Mouse (Mus musculus) thymus, adult 18-20 months (tissue): ENCODE data around the gene Adamtsl1.

Experiments used
- DNase-seq, 2 experiments: peaks; one replicate each; pipeline ENCODE4 v3.0.0; 2022; ENCODE audit warnings: mixed read lengths in 2 of 2

The Adamtsl1 gene

DNA sequence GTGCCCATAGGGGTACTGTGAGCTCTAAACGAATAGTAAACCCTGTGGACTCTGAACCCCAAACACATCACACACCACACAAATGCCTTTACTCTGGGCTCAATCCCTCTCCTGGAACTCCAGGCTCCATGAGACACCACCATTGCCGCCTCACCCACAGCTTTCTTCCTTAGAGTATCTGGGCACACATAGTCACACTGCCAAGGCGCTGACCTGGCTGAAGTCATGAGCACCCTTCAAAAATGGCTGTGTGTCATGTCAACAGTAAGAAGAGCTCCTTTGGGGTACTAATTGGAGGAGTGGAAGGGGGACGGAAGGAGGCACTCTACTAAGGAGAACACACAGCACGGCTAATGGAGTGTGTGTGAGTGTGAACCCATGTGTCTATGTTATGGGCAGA, 554.4 kb downstream of the Adamtsl1 start:
- DNase-seq = no peak

DNA sequence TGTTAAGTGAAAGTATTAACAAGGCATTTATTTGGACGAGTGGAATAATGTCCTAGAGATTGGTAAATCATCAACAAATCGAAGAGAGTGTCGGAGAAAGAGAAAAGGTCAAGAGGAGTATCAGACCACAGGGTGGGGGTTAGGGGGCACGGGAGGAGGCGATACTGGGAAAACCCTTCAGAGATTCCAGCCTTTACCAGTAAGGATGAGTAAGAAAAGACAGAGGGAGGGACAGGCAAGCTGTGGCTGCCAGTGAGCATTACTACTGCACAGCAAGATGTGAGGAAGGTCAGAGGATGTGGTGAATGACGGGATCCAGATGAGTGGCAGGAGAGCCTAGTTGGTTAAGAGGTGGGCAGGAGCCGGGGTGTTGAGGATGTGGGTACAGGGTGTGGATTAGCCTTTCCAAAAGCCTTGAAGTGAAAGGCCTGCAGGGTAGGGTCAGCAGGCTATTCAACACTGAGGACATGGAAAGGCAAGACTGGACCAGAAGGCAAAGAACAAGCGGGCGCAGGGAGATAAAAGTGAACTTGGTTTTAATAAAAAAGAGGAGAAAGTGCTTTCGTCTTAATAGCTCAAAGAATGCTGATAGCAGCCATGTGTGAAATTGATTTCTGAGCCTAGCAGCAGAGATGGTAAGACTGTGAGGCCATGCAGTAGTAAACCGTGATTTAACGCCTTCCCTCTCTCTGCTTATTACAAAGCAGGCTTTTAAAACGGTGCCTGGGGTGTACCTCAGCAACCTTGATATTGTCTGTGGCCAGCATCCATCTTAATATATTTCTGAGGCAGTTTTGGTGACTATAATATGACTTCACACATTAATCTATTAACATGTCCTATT, 555.1 kb downstream of the Adamtsl1 start:
- DNase-seq = no peak

DNA sequence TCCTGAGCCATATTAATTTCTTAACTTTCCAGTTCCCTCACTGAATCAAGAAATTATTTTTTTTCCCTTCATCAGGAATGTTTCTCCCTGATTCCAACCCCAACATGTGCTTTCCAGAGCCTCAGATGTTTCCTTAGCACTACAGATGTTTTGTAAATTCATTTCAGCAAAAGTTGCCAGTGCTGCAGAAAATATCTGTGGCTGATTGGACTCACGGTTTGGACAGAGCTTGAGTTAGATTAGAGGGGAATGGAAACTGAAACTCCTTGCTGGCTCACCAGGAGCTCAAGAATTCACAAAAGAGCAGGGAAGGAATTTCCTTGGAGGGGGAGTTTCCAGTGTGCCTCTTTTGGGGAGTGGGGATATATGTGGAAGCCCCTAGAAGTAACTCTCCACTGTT, 560.9 kb downstream of the Adamtsl1 start:
- no peak for DNase-seq

DNA sequence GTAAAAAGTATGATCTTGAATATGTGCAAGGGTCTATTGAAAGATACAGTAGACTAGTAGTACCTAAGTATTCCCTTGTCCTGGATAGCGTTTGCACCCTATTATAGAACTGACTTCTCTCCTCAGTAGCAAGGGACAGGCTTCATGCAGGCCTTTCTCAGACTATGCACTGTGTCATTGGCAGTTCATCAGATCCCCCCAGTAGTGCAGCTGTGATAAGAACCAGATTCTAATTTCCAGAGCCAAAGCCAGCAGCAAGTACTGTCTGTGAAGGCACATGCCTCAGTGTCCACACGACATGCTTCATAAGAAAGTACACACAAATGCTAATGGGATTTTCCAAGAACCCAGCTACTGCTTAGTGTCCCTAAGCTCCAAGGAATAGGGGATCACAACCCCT, 563.4 kb downstream of the Adamtsl1 start:
- DNase-seq = no peak

DNA sequence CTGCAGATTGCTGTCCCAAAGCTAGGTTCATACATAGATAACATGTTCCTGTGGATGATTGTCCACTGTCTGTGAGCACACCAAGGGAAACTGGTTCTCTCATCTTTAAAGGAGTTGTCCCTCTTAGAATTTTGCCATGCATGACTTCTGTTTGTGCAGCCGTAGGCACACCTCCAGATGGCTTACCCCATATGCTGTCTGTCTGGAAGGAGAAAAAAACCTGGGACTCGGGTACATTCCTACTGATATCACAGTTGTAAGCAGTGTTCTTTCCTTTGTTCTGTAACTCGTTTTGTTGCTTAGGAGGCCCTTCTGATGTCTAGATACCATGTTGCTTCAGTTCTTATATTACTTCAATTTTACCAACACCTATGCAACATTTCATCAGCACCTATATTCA, 563.9 kb downstream of the Adamtsl1 start:
- DNase-seq = no peak

DNA sequence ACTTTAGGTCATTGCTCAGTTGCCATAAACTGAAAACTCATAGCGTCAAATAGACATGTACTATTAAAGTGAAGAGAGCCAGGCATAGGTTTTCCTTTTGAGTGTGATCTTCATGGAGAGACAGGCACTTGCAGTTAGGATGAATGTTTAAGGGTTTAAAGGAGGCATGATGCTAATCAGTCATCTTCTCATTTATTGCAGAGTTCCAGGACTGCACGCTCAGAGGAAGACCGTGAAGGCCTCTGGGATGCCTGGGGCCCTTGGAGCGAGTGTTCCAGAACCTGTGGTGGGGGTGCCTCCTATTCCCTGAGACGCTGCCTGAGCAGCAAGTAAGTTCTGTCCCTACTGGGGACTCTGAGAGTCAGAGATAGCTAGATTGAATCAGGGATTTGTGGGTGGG, 573.5 kb downstream of the Adamtsl1 start:
- DNase-seq = no peak

DNA sequence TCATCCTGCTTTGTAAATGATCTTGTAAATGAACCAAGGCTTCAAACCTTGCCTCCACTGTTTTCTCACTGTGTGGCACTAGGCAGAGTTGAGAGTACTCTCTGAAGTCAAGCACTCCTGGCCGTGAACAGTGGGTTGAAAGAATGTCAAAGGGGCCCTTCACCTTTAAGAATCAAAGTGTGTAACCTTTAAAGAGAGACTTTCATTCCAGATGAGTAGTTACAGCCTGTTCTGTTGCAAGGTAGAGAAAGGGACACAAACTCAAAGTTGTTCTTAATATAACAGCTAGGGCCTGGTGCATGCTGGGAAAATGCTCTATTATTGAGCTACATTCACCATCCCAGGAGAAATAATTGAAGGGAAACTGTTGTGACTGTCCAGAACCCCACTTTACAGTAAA, 589.2 kb downstream of the Adamtsl1 start:
- DNase-seq = no peak

DNA sequence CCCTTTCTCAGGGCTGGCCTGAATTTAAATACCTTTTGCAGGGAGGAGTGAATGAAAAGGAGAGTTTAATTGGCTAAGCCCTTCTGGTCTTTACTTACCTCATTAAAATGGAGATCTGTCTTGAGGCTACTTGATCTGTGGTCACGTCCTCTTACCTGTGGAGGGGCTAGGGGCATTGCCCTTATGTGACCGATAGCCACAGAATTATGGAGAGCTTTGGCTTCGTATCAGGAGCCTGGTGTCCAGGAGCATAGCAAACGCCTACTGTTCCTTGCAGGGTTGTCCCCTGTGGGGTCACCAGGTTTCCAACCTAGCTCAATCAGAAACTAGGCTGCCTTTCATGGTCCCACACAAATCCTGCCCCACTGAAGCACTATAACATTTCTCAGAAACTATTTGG, 594.4 kb downstream of the Adamtsl1 start:
- DNase-seq = no peak

DNA sequence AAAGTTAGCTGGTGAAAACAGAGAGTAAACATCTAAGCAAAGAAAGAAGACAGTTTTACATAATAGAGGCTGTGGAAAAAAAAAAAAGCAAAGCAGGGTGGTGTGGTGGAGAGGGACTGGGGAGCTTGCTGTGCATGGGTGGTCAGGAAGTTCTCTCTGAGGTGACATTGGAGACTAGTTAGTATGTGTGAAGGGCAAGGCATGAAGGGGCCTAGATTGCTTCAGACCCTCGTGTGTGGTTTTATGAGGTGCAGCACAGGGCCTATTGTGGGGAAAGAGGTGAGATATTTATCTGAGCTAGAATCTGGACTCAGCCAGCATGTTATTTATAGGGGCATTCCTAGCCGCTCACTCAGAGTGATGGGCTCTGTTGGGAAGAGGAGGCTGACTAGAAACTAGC, 605.1 kb downstream of the Adamtsl1 start:
- no peak for DNase-seq

DNA sequence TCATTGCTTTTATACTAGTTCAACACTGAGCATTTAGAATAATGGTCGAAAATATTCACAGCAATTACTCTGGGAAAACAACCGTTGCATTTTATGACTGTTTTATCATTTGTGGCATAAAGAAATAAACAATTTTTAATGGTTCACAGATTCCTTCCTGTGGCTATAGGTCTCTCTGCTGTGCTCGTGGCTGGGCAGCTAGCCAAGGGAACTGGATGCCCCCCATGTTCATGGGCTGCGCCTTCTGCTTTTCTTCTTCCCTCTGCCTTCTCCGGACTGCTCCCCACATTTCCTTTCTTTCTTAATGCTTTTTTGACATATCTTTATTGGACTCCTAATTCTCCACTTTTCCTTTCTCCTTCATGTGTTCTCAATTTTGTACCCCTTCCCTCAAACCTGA, 608.5 kb downstream of the Adamtsl1 start:
- no peak for DNase-seq

DNA sequence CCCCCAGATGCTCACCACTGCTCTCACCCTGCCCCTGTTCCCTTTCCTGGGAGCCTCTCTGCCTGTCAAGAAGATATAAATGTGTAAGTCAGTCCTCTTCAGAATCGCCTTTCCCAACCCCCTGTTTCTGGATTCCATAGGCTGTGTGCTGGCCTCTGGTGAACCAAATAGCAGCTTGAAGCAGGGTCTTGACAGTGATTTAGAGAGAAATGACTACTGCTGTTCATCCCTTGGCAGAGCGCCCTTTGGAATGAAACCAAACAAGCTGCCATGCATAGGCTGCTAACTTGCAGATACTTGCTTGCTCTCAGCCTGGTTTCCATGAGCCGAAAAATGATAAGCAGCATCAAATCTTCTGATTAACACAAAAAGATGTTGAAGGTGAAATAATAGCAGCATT, 610.4 kb downstream of the Adamtsl1 start:
- no peak for DNase-seq

DNA sequence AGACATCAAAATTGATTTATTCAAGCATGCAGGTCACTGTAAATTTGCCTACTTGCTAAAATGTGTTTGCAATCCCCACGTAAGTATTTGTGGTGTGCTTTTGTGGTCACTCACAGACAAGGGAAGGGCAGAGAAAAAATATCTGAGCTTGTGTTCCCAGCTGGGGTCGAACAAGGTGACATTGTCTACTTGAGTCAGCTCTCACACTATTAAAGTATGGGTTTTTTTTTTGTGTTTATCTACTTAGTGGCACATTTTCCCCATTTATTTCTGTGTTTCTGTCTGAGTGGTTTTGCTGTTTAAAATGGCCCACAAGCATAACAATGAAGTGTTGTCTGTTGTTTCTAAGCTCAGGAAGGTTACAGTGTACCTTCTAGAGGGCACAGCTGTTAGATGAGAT, 612.7 kb downstream of the Adamtsl1 start:
- no peak for DNase-seq

DNA sequence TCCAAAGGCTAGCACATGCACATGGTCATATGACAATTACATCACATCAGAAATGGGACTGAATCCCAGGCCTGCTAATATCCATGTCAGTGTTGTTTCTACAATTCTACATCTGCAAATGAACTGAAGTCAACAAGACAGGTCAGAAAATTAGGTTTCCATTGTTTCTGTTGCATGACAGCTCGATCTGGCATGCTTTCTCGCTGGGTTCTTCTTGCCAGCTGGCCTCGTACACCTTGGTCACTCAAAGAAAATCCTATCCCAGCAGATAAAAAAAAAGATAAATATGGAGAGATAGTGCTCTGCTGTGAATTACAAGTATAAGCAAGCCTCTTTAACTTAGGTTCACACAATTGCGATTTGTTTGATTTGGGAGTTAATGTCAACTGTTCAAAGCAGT, 644.6 kb downstream of the Adamtsl1 start:
- no peak for DNase-seq

DNA sequence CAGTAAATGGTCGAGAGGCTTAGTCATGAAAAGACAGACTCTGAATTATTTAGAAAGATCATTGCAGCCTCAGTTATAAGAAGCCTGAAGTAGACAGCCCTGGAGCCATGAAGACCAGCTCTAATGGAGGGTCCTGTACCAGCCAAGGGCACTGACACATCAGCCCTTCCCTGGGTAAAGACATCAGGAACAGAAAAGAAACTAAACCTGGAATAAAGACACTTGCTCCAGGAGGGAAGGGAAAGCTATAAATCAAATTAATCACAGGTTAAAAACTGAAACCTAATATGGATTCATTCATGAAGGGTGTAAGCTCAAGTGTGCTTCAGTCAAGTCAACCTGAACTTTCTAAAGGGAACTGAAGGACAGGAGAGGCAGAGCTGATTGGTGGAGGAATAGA, 645.4 kb downstream of the Adamtsl1 start:
- no peak for DNase-seq

DNA sequence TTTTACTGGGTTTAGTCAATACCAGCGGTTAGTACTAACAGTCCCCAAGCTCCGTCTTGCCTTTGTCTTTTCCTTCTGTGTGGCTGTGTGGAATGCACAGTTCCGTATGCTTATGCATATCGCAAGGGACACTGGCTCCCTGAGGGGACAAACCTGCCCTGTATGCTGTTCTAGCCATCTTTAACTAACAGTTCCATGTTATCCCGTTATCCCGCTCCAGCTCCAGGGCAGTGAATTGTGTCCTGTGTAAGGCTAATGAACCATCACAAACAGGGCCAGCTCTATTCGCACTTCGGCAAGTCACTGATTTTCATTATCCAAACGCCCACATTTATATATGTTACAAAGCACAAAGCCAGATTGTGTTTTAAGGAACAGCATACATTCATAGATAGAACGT, 656.8 kb downstream of the Adamtsl1 start:
- no peak for DNase-seq

DNA sequence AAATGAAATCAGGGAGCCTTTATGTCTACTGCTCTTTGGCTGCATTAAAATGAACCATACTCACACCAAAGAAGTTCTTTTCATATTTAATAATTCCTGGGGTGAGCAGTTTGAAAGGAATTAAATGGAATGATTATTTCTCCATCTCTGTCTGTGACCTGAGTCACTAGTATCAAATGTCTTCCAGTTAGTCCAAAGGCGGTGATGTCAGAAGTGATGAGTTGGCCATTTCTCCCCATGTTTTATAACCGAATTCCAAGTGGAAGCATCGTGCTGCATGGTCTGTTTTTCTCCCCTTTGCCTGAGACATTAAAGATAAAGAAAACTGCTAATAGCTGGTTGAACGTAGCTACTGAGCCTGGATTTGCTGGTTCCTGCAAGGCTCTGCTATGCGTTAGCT, 657.5 kb downstream of the Adamtsl1 start:
- no peak for DNase-seq

DNA sequence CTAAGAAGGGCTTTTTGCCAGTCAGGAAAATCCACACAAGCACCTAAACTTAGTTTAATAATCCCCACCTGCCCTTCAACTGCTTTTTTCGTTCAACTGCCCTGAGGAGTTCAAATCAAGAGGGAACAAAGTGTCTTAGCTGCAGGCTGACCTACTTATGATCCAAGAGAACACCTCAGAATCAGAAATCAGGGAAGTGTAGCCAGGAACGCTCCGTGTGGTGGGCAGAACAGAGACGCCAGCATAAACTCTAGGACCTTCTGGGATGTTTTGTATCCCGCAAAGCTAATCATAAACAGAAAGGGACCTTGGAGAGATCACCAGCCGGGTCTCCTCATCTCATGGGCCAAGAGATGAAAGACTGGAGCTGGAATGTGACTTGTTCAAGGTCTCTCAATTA, 663.5 kb downstream of the Adamtsl1 start:
- DNase-seq = no peak

DNA sequence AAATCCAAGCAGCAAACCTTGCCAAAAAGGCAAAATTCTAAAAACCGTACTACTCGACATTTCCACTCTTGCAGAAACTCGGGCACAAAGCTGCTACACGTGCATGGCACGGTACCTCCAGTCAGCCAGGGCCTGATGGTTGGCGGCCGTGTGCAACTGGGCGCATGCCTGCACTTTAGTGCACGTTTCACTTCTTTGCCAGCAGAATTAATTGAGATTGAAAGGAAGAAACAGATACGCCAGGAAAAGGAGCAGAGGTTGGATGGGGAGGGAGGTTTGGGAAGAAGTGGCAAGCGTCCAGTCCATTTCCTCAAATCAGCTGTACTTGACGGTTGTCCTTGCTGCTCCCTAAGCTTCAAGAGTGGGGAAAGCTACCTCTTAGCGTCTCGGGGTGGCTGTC, 664.1 kb downstream of the Adamtsl1 start:
- DNase-seq = no peak

DNA sequence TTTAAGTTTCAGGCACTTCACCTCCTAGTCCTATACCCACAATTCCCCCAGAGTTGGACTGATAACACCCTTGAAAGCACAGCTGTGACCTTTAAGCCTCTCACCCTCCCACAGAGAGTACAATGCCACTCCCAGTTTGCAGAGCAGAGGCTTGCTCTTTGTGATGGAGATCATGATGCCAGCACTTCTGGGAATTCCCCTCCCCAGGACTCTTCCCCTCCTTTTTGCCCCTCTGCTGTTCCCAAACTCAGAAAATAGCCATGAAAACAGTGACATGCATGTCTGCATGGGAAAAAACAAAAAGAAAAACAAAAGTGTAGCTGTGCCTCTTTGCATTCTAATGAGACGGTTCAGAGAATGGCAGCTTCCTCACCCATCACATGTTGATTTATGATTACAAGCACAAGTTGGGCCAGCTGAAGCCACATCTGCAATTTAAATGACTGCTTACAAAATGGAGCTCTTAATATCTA, 669.8 kb downstream of the Adamtsl1 start:
- no peak for DNase-seq

DNA sequence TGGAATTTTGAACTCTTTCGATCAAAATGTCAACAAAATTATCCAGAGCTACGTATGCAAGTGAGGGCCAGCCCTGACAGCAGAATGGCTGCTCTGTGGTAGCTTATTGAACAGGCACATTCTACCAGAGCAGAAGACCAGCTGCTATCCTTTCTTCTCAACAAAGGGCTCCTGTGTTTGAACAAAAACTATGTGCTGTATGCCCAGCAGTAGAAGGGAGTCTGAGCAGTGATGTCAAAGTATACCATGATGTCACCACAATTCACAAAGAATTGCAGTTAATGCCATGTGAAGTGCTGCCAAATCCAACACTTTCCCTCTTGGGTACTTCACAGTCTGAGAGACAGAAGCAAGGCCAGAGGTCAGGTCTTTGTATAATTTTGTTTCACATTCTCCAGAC, 675.9 kb downstream of the Adamtsl1 start:
- DNase-seq = no peak

DNA sequence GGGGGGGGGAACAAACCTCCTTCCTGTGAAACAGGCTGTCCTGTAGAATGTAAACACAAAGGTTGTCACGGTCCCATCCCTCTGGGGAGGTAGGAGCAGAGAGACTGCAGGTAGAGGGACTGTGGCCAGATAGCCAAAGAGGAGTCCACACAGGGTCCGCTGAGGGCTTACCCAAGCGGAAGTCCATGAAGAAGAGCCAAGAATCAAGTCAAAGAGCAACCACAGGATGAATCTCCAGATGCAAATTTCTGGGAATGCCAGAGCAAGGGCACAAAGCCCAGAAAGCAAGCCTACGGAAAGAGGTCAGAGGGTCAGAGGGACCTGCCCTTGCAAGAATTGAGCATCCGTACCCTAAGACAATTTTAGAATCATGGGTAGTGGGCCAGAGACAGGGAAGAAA, 677.2 kb downstream of the Adamtsl1 start:
- DNase-seq = no peak

DNA sequence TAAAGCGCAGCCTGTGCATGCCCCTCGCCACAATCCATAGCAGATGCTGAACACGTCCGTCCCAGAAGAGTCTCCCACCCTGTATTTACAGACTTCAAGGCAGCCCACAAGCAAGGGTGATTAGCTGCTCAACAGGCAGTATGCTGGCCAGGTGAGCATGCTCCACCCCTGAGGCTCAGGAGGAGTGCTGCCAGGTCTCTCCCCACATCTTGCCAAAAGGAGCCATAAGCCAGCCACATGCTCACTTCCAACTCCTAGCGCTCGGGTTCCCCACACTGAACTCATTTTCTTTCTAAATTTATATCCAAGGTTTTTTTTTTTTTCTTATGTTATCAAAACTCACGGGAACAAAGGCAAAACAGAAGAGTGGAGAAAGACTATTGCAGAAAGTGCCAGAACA, 687.8 kb downstream of the Adamtsl1 start:
- DNase-seq = no peak

DNA sequence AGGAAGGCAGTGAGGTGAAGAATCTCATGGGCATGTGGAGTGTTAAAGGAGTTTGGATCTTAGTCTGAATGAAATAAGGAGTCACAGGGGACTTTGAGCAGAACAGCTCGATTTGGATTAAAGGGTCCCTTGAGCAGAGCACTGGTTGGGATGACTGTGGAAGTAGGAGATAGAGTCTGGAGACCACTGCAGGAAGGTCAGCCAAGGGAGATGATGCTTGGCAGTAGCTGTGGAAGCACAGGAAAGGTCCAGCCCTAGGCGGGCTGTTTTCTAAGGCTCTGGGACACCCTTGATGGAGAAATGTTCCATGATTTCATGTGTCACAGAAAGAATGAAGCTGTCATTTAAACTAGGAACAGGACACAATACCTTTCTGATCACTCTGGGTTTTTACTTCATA, 689.3 kb downstream of the Adamtsl1 start:
- DNase-seq = no peak

DNA sequence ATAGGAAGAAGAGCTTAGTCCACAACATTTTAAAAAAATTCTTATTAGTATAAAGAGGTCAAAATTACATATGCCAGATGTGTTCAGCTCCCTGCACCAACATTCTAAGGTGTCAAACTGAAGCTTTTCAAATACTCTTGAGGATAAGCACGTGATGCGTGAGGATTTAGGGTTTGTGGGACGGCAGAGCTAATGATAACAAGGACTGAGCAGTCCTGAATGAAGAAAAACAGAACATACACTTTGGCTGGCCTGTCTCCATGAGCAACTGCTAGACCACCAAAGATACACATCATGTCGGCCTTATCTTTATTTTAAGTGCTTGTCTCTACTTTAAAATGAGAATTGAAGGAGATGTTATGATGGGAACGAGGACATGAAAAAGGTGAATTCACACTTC, 710.9 kb downstream of the Adamtsl1 start:
- no peak for DNase-seq

DNA sequence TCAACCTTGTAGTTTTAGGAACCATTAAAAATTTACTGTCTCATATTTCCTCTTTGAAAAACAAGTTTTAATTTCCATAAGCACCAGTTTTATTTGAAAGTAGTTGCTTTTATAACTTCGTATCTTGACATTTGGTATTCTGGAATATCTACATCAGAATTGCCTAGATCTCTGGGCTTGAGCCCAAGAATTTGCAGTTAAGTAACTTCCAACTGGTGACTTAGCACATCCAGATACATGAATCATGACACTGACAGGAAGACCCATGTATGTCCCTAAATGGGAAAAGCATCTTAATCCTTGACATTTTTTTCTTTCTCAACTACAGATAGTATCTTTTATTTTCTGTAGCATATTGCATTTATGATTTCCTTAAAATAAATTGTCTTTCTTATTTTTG, 713.1 kb downstream of the Adamtsl1 start:
- DNase-seq = no peak
